Mouse (Mus musculus) spleen, postnatal 4 days (tissue): ENCODE measurements around the gene 4932438H23Rik.

Experiments used
- DNase-seq, 2 experiments: peaks; one replicate each; pipeline ENCODE4 v3.0.0; 2022; ENCODE audit warnings: low spot score in 2 of 2

The 4932438H23Rik gene

GRCm38 (mm10) chr16:91009942-91010529 lies 84.9 kb downstream of the 4932438H23Rik start:
- no peak for DNase-seq

- no peak for DNase-seq
Measured at GRCm38 (mm10) chr16:91004915-91005538, 89.9 kb downstream of the 4932438H23Rik start.
